Mouse (Mus musculus) forebrain, embryonic 14.5 days (tissue): Measurements from ENCODE around the gene Rpl3. TPM values are rescaled to one million over a fixed set of nuclear protein-coding genes. Genes with fewer than 3 reads are reported as not detected.

Experiments used
- ATAC-seq: fragments of 200-750 bp; cut with Nextera tagmentation; 2 replicates; pipeline ENCODE4 v1.8.0; 2017; ENCODE audit warnings: mild to moderate bottlenecking, moderate library complexity
- DNase-seq: peaks from one replicate; pipeline ENCODE4 v3.0.0-alpha.2; 2015; ENCODE audit warnings: low spot score
- H3K27ac ChIP-seq: fragments of 300-500 bp; sonication (generic); 2 replicates; pipeline ENCODE4 v1.5.1; 2014; ENCODE audit warnings: low read depth, mild to moderate bottlenecking, control low read depth, low read length, moderate library complexity
- H3K27me3 ChIP-seq: fragments of 300-500 bp; sonication (generic); replicated peaks from 2 replicates; pipeline ENCODE4 v1.6.1; 2014; ENCODE audit warnings: low read length, control low read depth, mixed read lengths; ENCODE audit not compliant: control insufficient read depth, insufficient read depth
- H3K36me3 ChIP-seq: fragments of 300-500 bp; sonication (generic); 2 replicates; pipeline ENCODE4 v1.6.1; 2014; ENCODE audit warnings: low read length, control low read depth; ENCODE audit not compliant: control insufficient read depth, insufficient read depth
- H3K4me1 ChIP-seq: fragments of 300-500 bp; sonication (generic); 2 replicates; pipeline ENCODE4 v1.6.1; 2014; ENCODE audit warnings: antibody characterized with exemption, low read length, control low read depth; ENCODE audit not compliant: control insufficient read depth, insufficient read depth
- H3K4me2 ChIP-seq: fragments of 300-500 bp; sonication (generic); 2 replicates; pipeline ENCODE4 v1.6.1; 2014; ENCODE audit warnings: mild to moderate bottlenecking, control low read depth, low read length
- H3K4me3 ChIP-seq: fragments of 300-500 bp; sonication (generic); 2 replicates; pipeline ENCODE4 v1.5.1; 2014; ENCODE audit warnings: low read depth, low read length, control low read depth
- H3K9ac ChIP-seq: fragments of 300-500 bp; sonication (generic); 2 replicates; pipeline ENCODE4 v1.6.1; 2014; ENCODE audit warnings: mild to moderate bottlenecking, low read length, control low read depth, moderate library complexity
- H3K9me3 ChIP-seq: fragments of 300-500 bp; sonication (generic); replicated peaks from 2 replicates; pipeline ENCODE4 v1.6.1; 2016; ENCODE audit warnings: low read length, control low read depth, mixed read lengths; ENCODE audit not compliant: control insufficient read depth
- WGBS: fragments of 180-500 bp; shearing (Covaris S2); extraction: QIAGEN DNeasy Blood & Tissue Kit; methylation state at CpG from one replicate; pipeline ENCODE4 v1.1.7; 2014; 5-methylcytosine and 5-hydroxymethylcytosine counted together
- polyA plus RNA-seq: library from polyadenylated mRNA; unstranded; fragments of >200 nt; fragmentation: Nextera tagmentation; extraction: Ambion mirVana; gene quantifications from 2 replicates; pipeline ENCODE4 v1.2.1, GENCODE M21; 2014

The Rpl3 gene
- polyA plus RNA-seq, 1 experiment from 2014 or later = 902 TPM

DNA sequence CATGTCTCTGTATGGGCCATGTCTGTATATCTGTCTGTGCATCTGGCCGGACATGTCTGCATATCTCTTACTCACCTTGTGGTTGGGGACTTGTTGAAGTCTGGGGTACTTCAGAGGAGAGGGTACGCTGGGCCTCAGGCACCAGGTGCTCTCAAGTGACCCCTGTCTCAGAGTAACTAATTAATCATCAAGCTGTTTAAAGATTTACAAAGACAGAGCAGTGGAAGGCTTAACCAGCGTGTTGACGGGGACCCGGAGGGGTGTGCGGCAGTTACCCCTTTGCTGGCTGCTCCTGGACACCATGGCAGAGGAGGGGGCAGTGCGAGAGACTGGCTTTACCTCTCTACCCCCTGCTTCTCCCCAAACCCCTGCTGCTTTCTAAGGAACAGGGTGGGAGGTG lies 32.1 kb downstream of the Rpl3 start:
- Histone ChIP-seq H3K9me3 (no peaks in the 10 kb centered on the region), H3K4me2 (no peak overlapping the region), H3K36me3 (no peaks in the 10 kb centered on the region), H3K27ac (no peak overlapping the region), H3K9ac (no peak overlapping the region), H3K4me3 (no peak overlapping the region), H3K4me1 (no peaks in the 10 kb centered on the region), H3K27me3 (no peaks in the 10 kb centered on the region)
- WGBS = 85% methylated on average over 7 of the region's 7 CpGs
- no peak for DNase-seq
- no peak for ATAC-seq

DNA sequence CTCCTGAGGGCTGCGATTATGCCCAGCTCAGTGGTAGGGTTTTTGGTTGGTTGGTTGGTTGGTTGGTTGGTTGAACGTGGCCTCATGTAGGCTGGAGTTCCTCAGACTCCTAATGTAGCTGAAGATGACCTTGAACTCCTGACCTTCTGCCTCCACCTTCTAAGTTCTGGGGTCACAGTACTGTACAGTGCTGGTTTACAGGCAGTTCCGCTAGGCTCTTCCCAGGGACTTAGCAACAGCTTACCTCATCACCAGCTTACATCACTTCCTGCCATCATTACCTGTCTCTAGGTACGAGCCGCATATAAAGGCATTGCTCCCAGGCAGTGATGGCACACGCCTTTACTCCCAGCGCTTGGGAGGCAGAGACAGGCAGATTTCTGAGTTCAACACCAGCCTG lies 33.5 kb downstream of the Rpl3 start:
- Histone ChIP-seq H3K27me3 (no peaks in the 10 kb centered on the region), H3K4me2 (no peak overlapping the region), H3K36me3 (no peaks in the 10 kb centered on the region), H3K4me3 (no peak overlapping the region), H3K9ac (no peak overlapping the region), H3K4me1 (no peaks in the 10 kb centered on the region), H3K9me3 (no peaks in the 10 kb centered on the region), H3K27ac (no peak overlapping the region)
- no peak for ATAC-seq
- DNase-seq = no peak
- WGBS = 94% methylated on average over 7 of the region's 7 CpGs

DNA sequence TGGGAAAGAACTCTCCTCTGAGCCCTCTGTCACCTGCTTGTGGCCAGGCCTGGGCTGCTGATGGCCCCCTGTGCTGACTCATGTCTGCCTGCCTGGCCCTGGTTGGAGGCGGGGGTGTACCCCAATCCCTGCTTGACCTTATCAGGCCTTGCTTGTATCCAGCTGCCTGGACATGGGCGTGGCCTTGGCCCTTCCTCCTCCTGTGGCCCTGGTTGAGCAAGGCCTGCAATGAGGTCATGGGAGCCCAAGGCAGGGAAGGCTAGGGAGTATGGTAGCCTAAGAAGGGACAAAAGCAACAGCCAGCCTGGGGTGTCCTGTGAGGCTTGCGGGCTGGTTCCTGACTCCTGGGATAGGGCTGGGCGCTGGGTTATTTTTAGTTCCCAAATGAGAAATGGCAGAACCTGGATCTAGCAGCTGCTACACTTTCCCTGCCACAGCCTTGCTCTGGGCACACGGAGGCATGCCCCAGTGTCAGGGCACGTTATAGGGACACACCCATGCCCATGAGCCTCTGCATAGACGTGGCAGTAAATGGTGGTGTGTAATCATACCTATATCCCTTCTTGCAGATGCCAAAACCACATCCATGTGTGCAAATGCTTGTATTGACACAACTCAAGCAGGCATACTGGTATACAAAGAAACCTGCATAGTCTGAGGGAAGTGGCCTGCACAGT lies 37.5 kb downstream of the Rpl3 start:
- Histone ChIP-seq H3K27ac (no peak overlapping the region), H3K4me2 (no peak overlapping the region), H3K4me1 (no peaks in the 10 kb centered on the region), H3K4me3 (no peak overlapping the region), H3K9me3 (no peaks in the 10 kb centered on the region), H3K9ac (no peak overlapping the region), H3K27me3 (no peaks in the 10 kb centered on the region), H3K36me3 (no peaks in the 10 kb centered on the region)
- no peak for DNase-seq
- WGBS = 88% methylated on average over 7 of the region's 7 CpGs
- ATAC-seq = no peak

DNA sequence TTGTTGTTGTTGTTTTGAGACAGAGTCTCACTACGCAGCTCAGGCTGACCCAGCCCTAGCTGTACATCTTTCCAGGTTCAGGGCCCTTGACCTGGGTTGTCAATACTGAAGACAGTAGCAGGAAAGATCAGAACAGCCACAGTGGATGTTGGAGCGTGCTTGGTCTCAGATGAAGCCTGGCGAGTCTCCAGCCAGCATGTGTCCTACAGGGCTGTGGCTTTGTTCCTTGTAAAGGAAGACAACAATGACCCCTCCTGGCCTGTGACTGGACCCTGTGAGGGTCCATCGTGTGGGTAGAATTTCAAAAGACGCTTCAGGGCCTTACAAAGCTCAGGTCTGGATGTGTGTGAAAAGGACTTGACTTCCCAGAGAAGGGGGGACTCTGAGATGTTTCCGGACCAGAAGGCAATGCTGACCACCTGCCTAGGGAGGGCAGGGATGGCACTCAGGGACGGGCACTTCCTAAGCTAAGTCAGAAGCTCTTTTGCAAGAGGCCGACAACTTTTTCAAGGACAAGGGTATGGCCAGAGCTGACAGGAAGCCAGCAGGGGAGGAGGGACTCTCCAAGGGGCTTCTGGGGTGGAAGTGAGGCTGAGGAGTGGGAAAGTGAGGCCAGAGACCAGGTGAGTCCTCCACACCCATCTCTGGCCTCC lies 38.2 kb downstream of the Rpl3 start:
- DNase-seq = no peak
- Histone ChIP-seq H3K9me3 (no peaks in the 10 kb centered on the region), H3K36me3 (no peaks in the 10 kb centered on the region), H3K27ac (no peak overlapping the region), H3K4me1 (no peaks in the 10 kb centered on the region), H3K4me2 (no peak overlapping the region), H3K9ac (no peak overlapping the region), H3K27me3 (no peaks in the 10 kb centered on the region), H3K4me3 (no peak overlapping the region)
- 67% methylated on average over 8 of the region's 8 CpGs for WGBS
- ATAC-seq = no peak

DNA sequence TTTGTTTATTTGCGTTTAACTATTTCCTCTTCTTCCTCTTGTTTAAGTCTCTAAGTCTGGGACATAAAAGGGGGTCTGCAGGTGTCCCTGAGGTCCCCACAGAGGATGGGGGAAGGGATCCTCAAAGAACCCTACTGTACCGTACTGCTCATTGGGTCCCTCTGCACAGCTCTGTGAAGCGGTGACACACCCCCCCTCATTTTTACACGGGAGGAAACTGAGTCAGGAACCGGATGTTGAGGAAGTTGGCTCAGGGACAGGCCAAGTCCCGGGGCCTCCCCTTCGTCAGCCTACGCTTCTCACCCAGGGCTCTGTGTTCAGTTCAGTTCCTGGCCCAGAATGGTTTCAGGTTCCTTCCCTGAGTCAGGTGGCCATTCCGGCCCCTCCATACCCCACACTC lies 39.9 kb downstream of the Rpl3 start:
- WGBS = 88% methylated on average over 9 of the region's 9 CpGs
- no peaks in the 10 kb centered on the region for H3K27me3 ChIP-seq
- H3K4me2 ChIP-seq = no peak overlapping the region
- DNase-seq (no peak), ATAC-seq (no peak)
- no peaks in the 10 kb centered on the region for H3K36me3 ChIP-seq
- H3K4me3 ChIP-seq = no peak overlapping the region
- H3K4me1 ChIP-seq = no peaks in the 10 kb centered on the region
- no peaks in the 10 kb centered on the region for H3K9me3 ChIP-seq
- no peak overlapping the region for H3K27ac ChIP-seq
- no peak overlapping the region for H3K9ac ChIP-seq

DNA sequence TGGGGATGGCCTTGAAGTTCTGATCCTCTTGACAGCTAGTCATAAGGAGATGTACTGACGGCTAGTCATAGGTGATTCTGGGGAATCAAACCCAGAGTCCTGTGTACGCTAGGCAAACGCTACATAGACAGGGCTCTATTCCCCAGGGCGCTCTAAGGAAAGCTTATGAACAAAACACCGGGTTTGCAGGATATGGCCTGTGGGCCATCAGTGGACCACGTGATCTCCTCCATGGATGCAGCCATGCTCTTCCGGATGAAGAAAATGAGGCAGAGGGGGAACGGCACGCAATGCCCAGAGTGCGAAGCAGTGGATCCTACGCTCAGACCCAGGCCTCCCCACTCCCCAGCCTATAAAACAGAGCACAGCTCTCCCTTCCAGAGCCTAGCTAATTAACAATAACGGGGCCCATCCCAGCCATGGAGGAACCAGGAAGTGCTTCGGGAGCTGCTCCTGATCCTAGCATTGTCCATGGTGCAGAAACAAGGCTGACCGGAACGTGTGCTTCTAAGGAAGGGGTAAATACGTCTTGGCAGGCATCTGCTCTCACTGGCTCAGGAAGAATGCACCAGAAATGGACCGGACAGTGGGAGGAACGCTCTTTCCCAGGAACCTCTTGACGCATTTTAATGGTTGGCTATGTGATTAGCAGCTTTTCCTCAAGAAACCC lies 40.4 kb downstream of the Rpl3 start:
- Histone ChIP-seq H3K36me3 (no peaks in the 10 kb centered on the region), H3K4me2 (no peak overlapping the region), H3K4me1 (no peaks in the 10 kb centered on the region), H3K27ac (no peak overlapping the region), H3K9me3 (no peaks in the 10 kb centered on the region), H3K9ac (no peak overlapping the region), H3K4me3 (no peak overlapping the region), H3K27me3 (no peaks in the 10 kb centered on the region)
- no peak for ATAC-seq
- WGBS = 79% methylated on average over 19 of the region's 19 CpGs
- no peak for DNase-seq

DNA sequence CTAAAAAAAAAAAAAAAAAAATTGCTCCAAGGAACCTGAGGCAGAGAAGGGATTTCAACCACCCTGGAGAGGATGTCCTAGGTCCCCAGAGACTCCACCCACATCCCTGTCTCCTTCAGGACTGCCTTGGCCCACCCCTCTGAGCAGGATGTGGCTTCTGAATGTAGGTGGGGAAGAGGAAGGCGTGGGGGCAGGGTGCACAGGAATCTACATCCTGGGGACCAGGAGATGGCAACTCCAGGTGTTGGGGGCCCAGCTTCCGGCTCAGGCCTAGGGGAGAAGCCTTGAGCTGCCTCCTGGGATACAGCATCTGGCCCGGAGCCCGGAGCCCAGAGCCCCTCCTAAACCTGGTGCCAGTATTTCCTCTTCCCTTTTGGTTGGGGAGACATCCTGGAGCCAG lies 41.6 kb downstream of the Rpl3 start:
- ATAC-seq (no peak), DNase-seq (no peak)
- H3K4me2 ChIP-seq = no peak overlapping the region
- H3K27ac ChIP-seq = no peak overlapping the region
- no peaks in the 10 kb centered on the region for H3K36me3 ChIP-seq
- H3K27me3 ChIP-seq = no peaks in the 10 kb centered on the region
- H3K9ac ChIP-seq = no peak overlapping the region
- 85% methylated on average over 4 of the region's 4 CpGs for WGBS
- no peaks in the 10 kb centered on the region for H3K9me3 ChIP-seq
- no peaks in the 10 kb centered on the region for H3K4me1 ChIP-seq
- H3K4me3 ChIP-seq = no peak overlapping the region

DNA sequence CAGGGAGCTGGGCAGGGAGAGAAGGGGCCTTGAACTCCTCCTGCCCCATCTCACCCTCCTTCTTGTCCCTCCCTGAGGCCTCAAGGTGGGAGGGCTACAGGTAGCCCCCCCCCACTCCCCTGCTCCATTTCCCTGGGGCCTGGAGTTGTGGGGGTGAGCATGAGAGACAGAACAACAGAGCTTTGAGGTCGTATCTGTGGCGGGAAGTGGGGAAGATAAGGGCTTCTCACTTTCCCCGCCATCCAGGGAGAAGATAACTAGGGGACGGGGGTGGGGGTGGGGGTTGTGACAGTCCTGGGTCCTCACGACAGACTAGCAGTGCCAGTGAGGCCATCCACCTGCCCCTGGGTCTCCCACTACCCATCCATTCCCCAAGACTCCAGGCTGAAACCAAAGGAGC lies 43.7 kb downstream of the Rpl3 start:
- Histone ChIP-seq H3K36me3 (no peaks in the 10 kb centered on the region), H3K27me3 (no peaks in the 10 kb centered on the region), H3K4me1 (no peaks in the 10 kb centered on the region), H3K9ac (no peak overlapping the region), H3K4me3 (no peak overlapping the region), H3K9me3 (no peaks in the 10 kb centered on the region), H3K27ac (no peak overlapping the region), H3K4me2 (no peak overlapping the region)
- no peak for ATAC-seq
- WGBS = 68% methylated on average over 5 of the region's 5 CpGs
- no peak for DNase-seq

DNA sequence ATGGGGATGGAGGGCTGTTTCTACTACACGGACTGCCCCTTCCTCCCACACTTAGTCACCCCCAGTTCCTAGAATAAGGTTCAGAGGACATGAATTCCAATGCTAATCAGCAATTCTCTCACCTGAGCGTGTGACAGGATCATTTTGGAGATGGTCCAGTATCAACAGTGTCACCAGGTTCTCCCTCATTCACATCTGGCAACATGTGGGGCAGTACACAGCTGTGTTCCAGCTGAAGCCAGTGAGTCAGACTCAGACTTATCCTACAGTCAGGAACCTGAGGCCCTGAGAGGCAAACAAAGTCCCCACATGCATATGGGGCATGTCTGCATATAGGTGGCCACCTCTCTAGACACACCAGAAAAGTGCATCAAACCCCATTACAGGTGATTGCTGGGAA lies 44.4 kb downstream of the Rpl3 start:
- no peak for ATAC-seq
- Histone ChIP-seq H3K36me3 (no peaks in the 10 kb centered on the region), H3K9ac (no peak overlapping the region), H3K4me3 (no peak overlapping the region), H3K4me2 (no peak overlapping the region), H3K4me1 (no peaks in the 10 kb centered on the region), H3K27ac (no peak overlapping the region), H3K9me3 (no peaks in the 10 kb centered on the region), H3K27me3 (no peaks in the 10 kb centered on the region)
- 87% methylated on average over 2 of the region's 2 CpGs for WGBS
- DNase-seq = no peak
